Mouse (Mus musculus) cerebellum, adult 18-20 months (tissue): ENCODE data around the gene Nckipsd.
A peak's percentile ranks its signal among the peaks of the same experiment; 100 is the strongest.

Experiments used
- DNase-seq, 2 experiments: peaks; one replicate each; pipeline ENCODE4 v3.0.0; 2021

Nckipsd gene

DNA sequence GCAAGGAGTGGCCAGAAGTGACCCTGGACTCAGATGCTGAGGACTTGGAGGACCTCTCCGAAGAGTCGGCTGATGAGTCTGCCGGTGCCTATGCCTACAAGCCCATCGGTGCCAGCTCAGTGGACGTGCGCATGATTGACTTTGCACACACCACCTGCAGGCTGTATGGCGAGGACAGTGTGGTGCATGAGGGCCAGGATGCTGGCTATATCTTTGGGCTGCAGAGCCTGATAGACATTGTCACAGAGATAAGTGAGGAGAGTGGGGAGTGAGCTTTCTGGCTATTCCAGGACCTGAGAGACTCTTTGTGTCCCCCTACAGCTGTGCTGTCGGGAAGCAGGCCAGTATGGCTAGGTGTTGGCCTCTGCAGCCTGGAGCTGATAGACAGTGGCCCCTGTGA, 2.4 kb upstream of the Nckipsd start:
- no peak for DNase-seq

DNA sequence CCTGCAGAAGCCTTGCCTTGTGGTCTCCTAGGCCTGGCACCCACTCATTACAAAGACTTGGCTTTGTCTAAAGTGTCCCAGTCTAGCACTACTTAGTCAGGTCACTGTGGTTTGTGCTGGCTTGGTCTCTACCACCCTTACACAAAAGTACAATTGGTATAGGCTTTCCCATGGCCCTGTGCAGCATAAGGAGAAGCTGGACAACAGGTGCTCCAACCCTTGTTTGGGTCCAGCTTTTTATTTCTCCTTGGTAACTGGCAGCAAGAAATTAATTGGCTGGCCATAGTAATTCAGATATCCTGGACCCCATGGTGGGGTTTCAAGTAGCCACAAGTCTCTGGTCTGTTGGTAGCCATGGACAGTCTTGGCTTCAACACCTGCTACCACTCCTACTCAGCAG, 1.8 kb upstream of the Nckipsd start:
- no peak for DNase-seq

DNA sequence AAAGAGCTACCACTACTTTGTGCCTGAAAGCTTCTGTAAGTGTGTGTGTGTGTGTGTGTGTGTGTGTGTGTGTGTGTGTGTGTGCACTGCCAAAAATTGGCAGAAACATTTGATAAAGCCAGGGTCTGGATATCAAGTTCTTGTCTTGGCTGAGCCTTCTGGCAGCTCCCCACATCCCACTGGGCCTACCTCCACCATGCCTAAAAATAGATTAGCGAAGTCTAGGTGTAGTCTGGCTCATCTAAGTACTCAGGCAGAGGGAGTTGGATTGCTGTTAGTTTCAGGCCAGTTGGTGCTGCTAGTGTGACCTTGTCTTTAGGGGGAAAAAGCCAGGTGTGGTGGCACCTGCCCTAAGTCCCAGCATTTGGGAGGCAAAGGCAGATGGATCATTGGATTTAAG, 1.3 kb upstream of the Nckipsd start:
- no peak for DNase-seq

DNA sequence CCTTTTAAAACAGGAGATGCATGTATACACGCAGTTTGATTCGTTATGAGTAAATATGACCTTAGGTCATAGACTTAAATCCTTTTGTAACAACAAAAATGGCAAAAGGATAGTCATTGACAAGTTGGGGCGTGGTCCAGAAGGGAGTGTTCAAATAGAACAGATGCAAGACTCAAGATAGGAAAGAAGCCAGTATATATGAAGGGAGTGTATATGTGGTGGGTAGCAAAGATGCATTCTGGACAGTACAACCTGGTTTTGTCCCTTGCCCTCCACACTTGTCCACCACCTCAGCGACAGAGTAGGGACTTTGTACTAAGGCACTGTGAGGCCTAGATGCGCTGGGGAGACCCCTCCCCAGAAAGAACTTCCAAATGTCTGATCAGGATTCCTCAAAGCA, 494 bp upstream of the Nckipsd start:
- DNase-seq: no peak

DNA sequence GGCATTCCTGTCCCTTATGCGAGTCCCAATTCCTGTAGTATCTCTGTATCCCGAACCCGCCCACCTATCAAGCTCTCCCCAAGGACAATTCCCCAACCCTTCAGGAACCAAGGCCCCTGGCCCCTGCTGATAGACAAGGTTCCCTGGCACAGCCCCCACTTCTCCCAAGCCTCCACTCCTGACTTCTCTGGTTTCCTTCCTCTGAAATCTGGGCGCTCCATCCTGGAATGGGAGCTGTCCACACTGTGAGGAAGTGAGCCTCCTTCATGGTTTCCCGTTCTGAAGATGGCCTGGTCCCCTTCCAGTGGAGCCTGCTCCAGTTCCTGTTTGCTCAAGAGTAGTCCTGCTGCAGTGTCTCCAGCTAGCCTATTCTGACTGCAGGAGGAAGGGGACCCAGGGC, 1.0 kb downstream of the Nckipsd start:
- no peak for DNase-seq

DNA sequence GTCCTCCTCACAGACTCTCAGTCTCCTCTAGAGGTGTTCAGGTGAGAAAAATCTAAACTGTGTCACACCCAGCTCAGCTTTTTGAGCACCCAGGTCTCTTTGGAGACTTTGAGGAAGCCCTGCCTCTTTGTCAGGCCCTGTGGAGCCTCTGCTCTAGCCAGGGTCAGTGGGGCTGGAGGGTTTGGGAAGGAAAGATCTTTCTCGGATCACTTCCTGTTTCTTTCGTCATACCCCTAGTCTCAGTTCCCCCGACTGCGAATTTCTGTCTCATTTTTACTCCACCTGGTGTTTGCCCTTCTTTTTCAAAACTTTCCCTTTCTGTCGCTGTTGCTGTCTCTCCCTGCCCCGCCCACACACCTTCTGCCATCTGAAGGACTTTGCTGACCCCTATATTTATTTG, 1.6 kb downstream of the Nckipsd start:
- no peak for DNase-seq

DNA sequence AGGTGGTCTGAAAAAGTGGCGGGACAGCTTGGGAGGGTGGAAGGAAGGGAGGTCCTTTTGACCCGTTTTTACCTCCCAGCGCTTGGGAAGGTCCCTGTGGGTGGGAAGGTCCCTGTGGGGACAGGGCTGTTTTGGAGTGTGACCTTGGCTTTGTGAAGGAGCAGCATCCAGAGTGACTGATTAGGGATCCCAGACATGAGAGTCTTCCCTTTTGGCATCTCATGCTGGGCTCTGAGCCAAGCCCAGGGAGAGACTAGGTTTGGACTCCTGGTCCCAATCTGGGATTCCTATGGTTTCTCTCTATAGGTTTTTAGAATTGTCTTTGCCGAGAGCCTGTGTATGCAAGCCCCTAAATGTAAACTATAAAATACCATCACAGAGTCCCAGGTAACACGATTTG, 2.3 kb downstream of the Nckipsd start:
- no peak for DNase-seq

DNA sequence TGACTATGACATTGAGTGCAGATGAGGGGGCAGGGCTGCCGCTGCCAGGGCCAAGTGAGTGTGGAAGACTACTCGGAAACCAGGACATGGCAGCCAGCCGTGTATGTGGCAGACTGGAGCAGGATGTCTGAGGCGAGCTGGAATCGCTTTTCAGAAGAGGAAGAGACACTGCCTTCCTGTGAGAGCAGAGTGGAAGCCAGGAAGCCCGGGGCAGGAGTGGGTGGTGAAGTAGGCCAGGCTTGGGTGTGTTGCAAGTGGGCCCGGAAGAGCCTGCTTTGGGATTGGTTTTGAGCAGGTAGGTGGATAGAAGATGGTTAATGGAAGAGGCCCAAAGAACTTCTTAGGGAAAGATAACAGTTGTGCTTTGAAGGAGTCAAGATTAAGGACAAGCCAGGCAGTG, 7.4 kb downstream of the Nckipsd start:
- DNase-seq: no peak

DNA sequence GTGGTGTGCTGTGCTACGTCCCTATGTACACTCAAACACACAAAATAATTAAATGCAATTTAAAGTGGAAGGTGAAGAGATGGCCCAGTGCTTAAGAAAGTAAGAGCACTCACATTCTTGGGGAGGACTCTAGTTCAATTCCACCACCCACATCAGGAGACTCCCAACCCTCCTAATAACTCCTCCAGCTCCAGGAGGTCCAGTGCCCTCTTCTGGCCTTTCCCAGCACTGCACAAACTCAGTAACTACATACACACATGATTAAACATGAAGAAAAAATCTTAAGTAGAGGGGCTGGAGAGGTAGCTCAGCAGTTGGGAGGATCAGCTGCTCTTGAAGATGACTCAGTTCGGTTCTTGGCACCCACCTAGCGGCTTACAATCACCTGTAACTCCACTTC, 11.3 kb downstream of the Nckipsd start:
- DNase-seq: peak; percentile 67 to 72

DNA sequence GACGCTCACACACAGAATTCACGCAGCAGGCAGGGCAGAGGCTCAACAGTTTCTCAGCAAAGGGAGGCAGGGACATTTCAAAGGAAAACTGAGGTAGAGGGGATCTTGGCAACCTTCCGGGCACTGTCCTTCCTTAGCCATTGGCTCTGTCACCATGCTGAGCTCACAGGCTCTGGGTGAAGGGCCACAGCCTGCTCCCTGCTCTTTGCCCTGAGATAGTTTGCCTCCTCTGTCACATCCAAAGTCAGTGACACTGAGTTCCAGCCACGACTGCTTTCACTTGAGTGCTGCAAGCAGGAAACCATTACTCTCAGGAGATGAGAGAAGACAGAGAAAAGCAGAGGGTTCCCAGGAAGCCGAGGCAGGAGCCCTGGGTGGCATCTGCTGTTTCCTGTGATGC, 11.9 kb downstream of the Nckipsd start:
- no peak for DNase-seq

DNA sequence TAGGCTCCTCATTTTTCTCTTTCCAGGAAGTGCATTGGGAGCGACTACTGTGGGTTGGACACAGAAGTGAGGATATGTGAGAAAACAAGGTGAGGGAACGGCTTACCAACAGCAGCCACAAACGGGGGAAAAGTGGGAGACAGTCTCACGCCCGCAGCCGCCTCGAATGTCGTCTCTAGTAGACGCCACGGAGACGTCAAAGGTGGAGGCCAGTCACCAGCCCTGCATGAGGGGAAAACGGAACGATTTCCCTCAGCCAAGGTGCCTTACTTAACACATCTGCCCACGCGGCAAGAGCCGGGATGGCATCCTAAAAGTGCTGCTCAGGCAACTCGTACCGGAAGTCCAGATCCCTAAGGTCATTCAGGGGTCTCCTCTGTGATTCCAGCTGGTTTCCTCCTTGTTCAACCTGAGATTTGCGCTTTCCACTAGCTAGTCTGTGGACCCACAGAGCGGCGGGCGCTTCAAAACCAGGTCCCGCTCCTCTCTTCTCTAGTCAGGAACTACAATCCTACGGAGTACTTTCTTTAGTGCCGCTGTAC, 16.0 kb downstream of the Nckipsd start:
- peak; percentile 39 to 40 for DNase-seq

DNA sequence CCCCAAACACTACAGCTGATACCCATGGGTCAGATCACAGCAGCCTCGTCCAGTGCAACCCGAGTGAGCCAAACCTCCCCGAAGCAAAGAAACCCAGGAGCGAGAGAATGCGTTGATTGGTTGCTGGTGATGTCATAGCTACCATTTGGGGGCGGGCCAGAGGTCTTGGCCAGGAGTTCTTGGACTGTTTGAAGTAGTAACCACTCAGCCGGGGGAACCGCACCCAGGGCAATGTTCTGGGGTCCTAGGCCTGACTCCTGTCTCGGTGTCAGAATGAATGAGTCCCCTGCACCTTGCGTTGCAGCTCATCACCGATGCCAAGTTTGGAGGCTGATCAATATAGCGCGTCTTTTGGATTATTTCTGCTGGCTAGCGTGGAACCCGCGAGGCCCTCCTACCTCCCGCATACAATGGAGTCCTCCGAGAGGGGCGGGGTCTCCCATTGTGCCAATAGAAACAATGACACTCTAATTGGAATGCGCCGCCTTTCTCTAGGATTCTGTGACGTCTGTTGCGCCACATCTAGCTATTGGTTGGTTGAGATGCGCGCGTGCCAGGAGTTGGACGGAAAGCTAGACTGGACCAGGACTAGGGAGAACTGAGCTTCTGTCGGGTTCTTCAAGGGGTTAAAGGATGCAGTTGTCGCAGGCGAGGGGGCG, 16.7 kb downstream of the Nckipsd start:
- peak; percentile 98 for DNase-seq

DNA sequence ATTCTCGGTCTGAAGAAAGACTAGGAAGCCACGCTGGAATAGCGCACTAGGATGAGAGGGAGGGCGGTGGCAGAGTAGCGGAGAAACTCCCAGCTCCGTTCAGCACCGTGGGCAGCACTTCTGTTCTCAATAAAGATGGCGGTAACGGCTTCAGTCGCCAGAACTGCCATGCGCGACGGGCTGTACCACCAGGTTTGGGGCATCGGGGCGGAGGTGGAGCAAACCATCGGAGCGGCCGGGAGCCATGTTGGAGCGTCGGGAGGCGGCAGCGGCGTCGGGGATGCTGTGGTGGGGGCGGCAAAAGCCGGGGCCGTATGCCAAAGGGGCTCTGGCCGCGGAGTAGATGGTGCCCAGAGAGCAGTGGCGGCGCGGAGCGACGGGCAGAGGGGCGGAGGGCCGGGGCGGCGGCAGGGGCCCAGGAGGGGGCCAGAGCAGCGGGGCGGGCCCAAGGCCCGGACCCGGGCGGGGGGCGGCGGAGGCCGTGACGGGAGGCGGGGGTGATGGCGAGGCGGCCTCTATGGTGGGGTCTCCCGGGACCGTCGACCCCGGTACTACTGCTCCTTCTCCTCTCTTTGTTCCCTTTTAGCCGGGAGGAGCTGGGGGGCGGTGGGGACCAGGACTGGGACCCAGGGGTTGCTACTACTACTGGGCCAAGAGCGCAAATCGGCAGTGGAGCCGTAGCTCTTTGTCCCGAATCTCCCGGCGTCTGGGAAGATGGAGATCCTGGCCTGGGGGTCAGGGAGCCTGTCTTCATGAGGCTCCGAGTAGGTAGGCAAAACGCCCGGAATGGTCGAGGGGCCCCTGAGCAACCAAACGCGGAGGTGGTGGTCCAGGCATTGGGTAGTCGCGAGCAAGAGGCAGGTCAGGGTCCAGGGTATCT, 17.9 kb downstream of the Nckipsd start, which contains the start of gene Celsr3:
Gene Celsr3, plus strand, starts transcription at position 501 of the 880 bp plus-strand sequence.
- peak; percentile 92 to 93 for DNase-seq

DNA sequence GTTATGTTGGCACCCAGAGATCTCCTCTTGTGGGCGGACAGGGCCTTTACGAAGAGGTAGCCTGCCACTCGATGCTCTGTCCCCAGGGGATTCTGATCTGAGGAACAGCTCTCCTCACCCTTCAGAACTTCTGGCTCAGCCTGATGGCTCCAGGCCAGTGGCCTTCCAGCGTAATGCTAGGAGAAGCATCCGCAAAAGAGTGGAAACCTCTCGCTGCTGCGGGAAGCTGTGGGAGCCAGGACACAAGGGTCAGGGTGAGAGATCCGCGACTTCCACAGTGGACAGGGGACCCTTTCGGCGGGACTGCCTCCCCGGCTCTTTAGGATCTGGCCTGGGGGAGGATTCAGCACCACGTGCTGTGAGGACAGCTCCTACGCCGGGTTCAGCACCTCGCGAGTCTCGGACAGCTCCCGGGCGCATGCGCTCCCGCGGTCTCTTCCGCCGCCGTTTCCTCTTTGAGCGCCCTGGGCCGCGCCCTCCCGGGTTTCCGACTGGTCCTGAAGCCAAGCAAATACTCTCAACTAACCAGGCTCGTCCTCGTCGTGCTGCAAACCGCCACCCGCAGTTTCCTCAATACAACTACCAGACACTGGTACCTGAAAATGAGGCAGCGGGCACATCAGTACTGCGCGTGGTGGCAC, 18.7 kb downstream of the Nckipsd start:
- peak; percentile 80 to 85 for DNase-seq

DNA sequence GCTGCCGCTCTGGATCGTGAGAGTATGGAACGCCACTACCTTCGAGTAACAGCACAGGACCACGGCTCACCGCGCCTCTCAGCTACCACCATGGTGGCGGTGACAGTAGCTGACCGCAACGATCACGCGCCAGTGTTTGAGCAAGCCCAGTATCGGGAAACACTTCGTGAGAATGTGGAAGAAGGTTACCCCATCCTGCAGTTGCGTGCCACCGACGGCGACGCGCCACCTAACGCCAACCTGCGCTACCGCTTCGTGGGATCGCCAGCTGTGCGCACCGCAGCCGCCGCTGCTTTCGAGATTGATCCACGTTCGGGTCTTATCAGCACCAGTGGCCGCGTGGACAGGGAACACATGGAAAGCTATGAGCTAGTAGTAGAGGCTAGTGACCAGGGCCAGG, 19.3 kb downstream of the Nckipsd start:
- DNase-seq: no peak

DNA sequence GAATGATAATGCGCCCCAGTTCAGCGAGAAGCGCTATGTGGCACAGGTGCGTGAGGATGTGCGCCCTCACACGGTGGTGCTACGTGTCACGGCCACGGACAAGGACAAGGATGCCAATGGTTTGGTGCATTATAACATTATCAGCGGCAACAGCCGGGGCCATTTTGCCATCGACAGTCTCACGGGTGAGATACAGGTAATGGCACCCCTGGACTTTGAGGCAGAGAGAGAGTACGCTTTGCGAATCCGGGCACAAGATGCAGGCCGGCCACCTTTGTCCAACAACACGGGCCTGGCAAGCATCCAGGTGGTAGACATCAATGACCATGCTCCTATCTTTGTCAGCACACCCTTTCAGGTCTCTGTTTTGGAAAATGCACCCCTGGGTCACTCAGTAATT, 19.7 kb downstream of the Nckipsd start:
- DNase-seq: peak in 1 of 2 experiments; percentile 46

DNA sequence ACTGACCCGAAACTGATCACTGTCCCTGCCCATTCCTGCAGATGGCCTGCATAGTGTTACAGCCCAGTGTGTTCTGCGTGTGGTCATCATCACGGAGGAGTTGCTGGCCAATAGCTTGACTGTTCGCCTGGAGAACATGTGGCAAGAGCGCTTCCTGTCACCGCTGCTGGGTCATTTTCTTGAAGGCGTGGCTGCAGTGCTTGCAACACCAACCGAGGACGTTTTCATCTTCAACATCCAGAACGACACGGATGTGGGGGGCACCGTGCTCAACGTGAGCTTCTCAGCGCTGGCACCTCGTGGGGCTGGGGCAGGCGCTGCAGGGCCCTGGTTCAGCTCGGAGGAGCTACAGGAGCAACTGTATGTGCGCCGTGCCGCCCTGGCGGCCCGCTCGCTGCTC, 23.5 kb downstream of the Nckipsd start:
- no peak for DNase-seq

DNA sequence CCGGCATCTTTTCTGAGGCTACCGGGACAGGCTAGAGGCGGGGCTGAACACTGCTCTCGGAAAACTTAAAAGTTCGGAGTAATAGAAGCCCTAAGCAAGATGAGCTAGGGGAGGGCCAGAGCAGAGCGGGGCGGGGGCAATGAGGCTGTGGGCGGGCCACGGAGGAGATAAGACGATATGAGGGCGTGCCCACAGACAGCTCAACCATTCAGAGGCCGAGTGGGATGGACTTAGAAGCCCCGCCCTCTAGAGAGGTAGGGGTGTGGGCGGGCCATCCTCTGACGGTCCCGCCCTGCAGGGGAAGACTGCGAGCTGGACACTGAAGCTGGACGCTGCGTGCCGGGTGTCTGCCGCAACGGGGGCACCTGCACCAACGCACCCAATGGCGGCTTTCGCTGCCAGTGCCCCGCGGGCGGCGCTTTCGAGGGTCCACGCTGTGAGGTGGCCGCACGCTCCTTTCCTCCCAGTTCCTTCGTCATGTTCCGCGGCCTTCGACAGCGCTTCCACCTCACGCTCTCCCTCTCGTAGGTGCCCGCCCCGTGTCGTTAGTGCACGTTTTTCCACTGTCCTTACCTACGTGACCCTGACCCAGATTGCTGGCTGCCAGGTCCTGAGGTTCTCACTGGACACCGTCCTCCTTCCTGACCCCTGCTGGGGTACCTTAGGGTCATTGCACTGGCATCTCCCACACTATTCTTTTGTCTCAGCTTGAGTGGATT, 24.4 kb downstream of the Nckipsd start:
- peak; percentile 72 to 86 for DNase-seq

DNA sequence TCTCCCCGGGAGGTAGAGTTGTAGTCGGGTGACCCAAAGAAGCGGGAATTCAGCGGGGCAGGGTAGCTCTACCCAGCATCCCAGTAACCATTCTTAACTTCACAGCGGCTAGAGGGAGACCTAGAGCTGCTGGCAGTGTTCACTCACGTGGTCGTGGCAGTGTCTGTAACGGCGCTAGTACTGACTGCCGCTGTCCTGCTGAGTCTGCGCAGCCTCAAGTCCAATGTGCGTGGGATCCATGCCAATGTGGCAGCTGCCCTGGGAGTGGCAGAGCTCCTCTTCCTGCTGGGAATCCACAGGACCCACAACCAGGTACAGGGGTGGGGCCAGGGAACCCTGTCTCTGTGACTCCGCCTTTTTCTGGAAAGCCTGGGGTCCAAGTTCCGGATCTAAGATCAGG, 34.8 kb downstream of the Nckipsd start:
- DNase-seq: peak; percentile 81

DNA sequence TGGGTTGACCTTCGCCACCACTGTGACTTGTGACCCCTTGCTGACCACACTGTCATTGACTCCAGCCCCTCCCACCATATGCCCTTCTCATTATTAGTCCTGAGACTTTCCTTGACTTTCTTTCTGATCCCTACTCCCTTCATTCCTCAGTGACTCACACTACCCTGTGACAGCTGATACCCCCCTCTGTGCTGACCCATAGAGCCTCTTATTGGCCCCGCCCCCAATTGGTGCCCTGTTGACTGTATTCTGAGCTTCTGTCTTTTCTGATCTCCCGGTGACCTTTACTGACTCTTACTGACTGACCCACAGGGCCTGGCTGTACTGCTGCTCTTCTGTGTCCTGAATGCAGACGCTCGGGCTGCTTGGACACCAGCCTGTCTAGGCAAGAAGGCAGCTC, 37.2 kb downstream of the Nckipsd start:
- no peak for DNase-seq

DNA sequence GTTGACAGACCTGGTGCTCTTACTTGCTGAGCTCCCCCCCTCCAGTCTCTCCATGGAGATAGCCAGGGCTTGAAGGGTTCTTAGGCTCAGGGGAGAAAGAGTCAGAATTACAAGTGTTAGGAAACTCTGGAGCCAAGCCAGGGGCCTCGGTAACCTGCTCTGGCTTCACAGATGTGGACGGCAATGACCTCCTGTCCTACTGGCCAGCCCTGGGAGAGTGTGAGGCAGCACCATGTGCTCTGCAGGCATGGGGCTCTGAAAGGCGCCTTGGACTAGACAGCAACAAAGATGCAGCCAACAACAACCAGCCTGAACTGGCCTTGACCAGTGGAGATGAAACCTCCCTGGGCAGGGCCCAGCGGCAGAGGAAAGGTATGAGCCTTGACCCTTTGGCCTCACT, 39.2 kb downstream of the Nckipsd start:
- DNase-seq: no peak

DNA sequence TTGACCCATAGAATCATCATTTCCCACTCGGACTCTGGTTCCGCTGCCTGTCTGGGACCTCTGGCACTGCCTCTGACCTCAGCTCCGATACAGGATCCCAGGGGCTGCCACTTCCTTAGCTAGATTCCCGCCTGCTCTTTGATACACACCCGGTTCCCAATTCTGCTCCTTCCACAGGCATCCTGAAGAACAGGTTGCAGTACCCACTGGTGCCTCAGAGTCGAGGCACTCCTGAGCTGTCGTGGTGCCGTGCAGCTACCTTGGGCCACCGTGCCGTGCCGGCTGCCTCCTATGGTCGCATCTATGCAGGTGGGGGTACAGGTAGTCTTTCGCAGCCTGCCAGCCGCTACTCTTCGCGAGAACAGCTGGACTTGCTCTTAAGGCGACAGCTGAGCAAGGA, 40.3 kb downstream of the Nckipsd start:
- no peak for DNase-seq

DNA sequence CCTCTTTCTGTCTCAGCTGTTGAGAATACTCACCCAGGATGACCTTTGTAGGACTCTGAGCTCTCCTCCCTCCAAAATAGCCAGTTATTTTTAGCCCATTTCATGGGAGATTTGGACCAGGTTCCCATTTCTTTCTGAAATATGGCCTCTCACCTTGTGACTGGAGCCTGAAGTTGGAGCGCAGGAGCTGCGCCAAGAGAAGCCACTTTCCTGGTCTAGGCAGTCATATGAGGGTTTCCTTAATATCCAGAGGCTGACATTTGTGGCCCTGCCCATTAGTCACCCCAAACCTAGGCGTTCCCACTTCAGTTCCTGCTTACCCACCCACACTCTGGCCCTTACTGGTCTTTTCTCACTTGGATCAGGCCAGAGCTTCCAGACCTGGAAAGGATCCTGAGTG, 44.8 kb downstream of the Nckipsd start, which contains the start of gene Slc26a6:
Gene Slc26a6, plus strand, starts transcription at position 308 of the 400 bp plus-strand sequence.
- DNase-seq: no peak
